Mouse (Mus musculus) liver (tissue): ENCODE measurements around the gene Kcnc3.

ENCODE experiments used
- DNase-seq: peaks from one replicate; pipeline ENCODE4 v3.0.0-alpha.2; 2020; ENCODE audit warnings: mixed read lengths

Kcnc3 gene

DNA sequence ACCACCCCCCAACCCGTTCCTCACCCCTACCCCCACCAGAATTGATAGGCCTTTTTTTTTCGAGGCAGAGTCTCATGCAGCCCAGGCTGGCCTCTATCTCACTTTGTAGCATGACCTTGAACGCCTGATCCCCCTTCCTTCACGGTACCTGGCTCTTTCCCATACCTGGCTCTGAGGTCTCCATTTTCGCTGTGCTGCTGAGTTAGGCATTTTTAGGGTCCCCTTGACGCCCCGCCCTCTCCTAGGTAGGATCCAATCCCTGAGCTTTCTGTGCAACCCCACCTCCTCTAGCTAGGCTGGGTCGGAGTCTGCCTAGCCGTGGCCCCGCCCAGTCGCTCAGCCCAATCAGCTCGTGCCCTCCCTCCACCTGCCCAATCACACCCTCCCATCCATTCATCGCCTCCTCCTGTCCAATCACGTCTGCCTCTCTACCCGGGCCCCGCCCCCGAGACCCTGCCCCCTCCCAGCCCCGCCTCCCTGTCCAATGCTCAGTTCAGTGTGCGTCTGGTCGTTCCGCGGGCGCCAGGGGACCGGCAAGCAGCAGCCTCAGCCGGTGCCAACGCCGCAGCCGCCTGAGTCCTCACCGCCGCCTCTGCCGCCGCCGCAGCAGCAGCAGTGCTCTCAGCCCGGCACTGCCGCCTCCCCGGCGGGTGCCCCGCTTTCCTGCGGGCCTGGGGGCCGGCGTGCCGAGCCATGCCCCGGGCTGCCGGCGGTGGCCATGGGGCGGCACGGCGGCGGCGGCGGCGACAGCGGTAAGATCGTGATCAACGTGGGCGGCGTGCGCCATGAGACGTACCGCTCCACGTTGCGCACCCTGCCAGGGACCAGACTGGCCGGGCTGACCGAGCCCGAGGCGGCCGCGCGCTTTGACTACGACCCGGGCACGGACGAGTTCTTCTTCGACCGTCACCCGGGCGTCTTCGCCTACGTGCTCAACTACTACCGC, at the start of gene Kcnc3:
TSS of gene Kcnc3 (plus strand) at position 263 of the 946 bp plus-strand sequence.
- peak; percentile 89 for DNase-seq

GRCm38 (mm10) chr7:44542555-44542954, 47.9 kb upstream of the Kcnc3 start:
- DNase-seq, result no peak

DNA sequence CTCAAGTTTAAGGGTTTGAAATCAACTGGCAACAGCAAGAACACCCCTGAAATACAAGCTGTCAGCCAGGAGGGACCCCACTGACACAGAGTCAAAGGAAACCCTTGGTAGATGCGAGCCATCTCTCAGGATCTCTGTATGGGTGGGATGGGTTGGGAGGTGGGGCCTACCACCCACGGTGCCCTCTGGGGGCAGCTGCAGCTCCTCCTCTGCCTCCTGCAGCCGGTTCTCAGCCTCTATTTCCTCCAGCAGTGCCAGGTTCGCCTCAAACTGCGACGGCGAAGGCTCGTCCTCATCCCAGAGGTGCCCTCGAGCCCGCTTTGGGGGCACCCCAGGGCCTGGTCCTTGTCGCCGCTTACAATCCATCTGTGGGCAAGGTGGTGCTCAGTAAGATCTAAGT, 47.4 kb upstream of the Kcnc3 start:
- DNase-seq, result no peak

- no peak for DNase-seq
Observed at GRCm38 (mm10) chr7:44546274-44546673, 44.2 kb upstream of the Kcnc3 start.

DNA sequence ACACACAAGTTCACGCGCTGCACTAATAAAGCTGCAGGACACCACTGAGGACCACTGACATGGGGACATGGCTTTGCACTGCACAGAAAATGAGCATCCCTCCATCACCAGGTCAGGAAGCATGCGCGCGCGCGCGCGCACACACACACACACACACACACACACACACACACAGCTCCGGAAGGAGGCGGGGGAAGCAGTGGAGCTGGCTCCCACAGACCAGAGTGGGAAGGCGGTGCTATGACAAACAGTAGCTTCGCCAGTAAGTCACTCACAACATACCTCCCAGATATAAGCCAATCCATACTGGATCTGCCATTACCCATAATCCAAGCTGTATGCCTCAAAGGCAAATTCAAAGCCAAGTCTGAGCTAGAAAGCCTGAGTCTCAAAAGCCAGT, 43.4 kb upstream of the Kcnc3 start:
- DNase-seq, result no peak

DNA sequence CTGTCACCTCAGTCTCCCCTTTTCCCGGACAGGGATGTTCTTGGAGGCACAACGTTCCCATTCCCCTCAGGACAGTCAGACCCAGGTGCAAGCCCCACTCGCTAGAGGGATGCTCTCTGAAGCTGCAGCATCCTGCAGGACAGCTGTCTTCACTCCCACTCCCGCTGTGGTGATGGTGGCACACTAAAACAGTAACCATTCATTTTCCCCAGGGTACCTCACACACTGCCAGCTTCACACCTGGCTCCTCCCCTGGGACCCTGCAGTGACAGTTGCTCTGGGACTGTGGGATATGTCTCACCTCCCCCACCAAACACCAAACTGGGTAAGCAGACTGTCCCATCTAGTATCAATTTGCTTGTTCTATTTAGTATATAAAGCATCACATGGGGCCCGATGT, 42.7 kb upstream of the Kcnc3 start:
- no peak for DNase-seq

DNA sequence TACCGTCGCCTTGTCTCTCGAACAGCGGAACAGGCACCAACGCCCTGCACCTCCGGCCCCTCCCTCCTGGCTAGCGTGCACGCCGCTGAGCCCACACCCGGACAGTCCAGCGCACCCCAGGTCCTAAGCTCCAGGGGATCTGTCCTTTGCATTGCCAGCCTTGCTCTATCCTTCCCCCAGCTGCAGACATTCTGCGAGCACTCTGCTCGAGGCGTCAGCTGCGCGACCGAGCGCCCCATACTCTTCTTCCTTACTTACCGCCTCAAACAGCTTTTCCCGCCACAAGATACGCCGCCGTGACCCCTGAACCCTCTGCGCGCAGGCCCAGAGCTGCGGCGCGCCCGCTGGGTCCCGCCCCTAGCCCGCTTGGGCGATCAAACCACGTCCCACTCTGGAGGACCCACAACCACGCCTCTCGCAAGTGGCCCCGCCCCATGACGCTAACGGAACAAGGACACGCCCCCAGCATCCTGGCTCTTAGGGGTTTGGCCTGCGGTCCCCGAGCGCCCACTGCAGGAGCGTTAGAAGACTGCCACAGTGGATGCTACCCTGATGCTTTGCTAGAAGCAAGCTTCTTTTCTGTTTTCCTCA, 41.9 kb upstream of the Kcnc3 start, which contains the start of gene Pold1:
TSS of gene Pold1 (minus strand) at position 353 of the 591 bp plus-strand sequence.
- peak; percentile 100 for DNase-seq

GRCm38 (mm10) chr7:44549621-44550408, 40.6 kb upstream of the Kcnc3 start:
- DNase-seq, result no peak

DNA sequence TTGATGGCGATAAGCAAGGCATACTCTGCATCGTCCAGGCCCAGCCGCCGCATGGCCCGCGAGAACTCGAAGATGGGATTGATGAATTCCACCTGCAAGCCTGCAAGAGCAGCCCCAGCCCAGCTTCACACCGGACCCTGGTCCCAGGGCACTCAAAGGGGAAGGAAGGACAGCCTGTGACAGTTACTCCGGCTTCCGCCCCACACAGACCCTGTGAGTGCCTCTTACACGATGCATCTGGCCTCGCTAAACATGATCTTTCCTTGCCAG, 40.1 kb upstream of the Kcnc3 start:
- DNase-seq, result no peak

GRCm38 (mm10) chr7:44551301-44551700, 39.2 kb upstream of the Kcnc3 start:
- no peak for DNase-seq

DNA sequence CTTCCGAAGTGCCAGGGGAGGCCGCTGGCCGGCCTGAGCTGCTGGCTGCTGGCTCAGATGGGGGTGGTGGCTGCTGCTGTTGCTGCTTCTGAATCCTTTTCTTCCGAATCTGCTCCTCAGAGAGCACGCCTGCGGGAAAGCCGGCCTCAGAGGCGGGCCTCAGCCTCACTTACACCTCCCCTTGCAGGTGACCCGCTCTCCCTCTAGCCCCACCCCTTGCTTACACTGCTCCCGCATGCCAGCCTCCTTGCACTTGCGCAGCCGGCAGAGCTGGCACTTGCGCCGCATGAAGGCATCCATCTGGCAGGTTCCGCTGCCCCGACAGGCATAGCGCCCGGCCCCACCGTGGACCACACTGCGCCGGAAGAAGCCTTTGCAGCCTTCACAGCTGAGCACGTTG, 38.7 kb upstream of the Kcnc3 start:
- peak; percentile 3 for DNase-seq

DNA sequence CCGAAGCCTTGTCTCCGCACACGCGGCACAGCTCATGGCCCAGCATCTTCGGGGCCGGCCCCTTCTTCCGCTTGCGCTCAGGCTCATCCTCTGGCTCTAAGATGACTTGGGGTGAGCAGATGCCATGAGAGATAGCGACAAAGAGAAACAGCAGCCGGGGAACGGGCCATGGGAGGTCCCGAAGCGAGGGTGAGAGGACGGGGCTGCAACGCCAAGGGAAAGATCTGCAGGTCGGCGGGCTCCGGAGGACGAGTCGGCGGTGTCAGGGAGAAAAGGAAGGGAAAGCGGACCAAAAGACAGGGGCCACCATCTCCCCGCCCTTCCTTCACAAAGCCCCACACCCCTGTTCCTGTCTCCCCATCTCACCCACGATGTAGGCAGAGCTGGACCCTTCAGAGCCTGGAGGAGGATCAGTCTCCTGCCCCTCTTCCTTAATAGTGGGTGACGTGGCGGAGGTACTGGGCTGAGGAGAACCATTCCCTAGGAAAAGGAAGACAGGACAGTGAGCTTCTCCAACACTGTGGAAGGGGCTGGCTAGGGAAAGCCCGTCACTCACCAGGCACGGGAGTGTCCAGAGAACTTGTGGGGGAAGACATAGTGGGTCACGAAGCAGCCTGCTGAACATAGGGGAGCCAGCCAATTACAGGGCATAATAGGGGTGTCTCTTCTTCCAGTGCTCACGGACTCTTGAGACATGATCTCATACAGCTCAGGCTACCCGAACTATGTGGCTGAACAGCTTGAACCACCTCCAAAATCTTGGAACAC, 38.1 kb upstream of the Kcnc3 start:
- no peak for DNase-seq

- peak; percentile 92 for DNase-seq
Observed at GRCm38 (mm10) chr7:44553196-44553764, 37.2 kb upstream of the Kcnc3 start.

DNA sequence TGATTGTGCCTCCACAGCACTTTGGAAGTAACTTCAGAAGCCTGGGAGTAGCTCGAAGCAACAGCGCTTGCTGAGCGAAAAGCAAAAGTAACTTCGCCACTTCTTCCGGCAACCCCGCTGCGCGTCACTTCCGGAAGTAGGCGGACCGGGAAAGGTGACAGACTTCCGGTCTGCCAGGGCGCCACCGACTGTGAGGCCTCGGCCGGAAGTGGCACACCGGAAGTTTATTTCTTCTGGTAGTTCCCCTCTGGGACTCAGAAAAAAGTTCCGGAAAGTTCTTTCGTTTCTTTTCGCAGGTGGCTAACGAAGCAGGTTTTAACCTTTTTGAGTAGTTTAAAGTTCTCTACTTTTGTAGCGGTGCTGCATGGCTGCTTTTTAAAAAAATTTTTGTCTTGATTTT, 36.6 kb upstream of the Kcnc3 start, which contains the start of gene Nr1h2:
TSS of gene Nr1h2 (minus strand) at position 126 of the 400 bp plus-strand sequence.
- peak; percentile 95 for DNase-seq

DNA sequence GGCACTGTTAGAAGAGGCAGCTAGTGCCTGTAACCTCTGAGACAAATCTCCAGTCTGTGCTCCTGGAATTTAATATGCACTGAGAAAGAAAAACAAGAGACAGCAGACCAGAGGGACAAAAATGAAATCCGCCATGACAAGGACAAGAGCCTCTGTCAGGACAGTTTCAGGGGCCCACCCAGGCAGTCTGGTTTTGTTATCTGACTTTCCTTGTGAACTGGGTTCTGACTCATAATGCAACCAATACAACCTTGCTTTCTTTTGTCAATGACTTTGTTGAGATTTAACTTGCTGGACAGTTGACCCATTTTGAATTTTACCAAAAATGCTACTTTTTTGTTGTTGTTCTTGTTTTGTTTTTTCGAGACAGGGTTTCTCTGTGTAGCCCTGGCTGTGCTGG, 32.8 kb upstream of the Kcnc3 start:
- DNase-seq, result no peak

GRCm38 (mm10) chr7:44560435-44561400, 29.7 kb upstream of the Kcnc3 start:
- peak; percentile 82 for DNase-seq

DNA sequence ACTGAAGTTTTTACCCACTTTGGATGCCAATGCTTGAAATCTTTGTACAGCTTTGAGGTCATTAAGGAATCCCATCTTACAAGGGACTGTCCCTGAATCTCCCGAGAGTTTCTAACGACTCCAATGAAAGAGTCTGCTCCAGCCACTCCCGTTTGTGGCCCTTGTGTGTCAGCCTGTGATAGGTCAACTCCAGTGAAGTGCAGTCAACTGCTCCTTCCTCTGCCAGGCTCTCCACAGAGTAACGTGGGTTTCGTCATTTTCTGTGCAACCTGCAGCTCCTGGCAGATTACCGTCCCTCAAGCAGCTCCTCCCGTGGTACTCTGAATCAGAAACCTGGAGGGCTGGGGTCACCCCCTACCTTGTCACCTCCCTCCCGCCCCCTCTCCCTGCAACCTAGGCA, 27.2 kb upstream of the Kcnc3 start:
- DNase-seq, result no peak

DNA sequence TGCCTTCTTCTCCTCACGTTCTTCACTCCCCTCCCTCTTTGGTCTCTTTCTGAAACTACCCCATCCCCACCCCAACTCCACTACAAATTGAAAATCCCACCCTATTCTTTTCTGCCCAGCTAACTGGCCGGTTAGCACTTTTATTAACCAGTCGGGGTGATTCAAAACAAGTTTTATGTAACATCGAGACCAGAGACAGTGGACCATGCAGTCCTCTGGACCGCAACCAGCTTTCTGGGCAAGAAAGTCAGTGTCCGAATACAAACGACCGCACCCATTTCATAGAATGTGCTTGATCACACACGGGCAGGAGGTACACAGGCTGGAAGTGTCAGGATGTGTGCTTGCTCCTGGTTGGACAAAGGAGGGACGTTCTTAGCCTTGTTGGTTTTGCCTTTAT, 26.0 kb upstream of the Kcnc3 start:
- DNase-seq, result no peak

- no peak for DNase-seq
Observed at GRCm38 (mm10) chr7:44565414-44565813, 25.1 kb upstream of the Kcnc3 start.

DNA sequence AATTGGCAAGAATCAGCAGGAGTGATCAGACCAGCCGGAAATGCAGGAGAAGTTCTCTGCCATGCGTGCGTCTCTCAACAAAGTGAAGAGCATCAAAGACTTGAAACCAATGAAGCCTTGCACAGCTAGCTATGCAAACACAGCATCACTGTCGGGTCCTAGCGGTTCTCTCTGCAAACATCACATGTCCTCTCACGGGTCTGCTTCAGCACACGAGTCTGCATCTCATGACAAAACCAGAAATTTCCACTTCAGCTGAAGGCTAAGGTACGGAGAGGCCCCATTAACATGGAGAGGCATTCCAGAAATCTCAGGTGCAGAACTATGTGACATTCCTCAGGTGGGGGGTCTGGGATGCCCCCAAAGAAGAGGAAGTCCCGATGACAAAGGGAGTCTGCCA, 21.7 kb upstream of the Kcnc3 start:
- DNase-seq, result no peak

- DNase-seq, result no peak
Observed at GRCm38 (mm10) chr7:44570989-44571388, 19.5 kb upstream of the Kcnc3 start.
